Mouse (Mus musculus) heart, adult 18-20 months (tissue): Measurements from ENCODE around the gene Rhoh. TPM values are rescaled to one million over a fixed set of nuclear protein-coding genes. Genes with fewer than 3 reads are reported as not detected.

Source experiments
- DNase-seq, 2 experiments: peaks; one replicate each; pipeline ENCODE4 v3.0.0; 2021 to 2022; ENCODE audit warnings: mixed read lengths in 1 of 2
- total RNA-seq, 2 experiments: library from RNA; stranded (reverse); gene quantifications; 2 replicates each; pipeline ENCODE4 v1.2.3; 2021

Rhoh gene
- total RNA-seq, 2 experiments from 2014 or later, result 0.45 to 1.4 TPM

DNA sequence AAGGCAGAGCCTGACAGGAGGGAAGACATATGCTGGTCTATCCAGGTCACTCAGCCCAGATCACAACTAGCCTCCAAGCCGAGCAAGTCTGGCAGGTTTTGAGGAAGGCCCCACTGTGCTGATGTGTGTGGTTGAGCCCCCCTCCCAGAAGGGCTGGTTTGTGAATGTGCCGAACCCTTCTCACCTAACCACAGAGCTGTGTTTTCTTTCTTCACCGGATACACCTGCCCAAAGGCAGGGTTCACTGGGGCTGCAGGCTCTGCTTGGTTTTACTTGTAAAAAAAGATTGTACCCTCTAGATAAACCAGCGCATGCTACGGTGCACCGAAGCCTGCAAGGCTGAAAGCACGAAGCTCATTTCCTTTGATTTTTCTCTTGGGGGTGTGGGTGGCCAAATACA is 68.1 kb downstream of the Rhoh start:
- peak in 1 of 2 experiments; percentile 47 for DNase-seq

DNA sequence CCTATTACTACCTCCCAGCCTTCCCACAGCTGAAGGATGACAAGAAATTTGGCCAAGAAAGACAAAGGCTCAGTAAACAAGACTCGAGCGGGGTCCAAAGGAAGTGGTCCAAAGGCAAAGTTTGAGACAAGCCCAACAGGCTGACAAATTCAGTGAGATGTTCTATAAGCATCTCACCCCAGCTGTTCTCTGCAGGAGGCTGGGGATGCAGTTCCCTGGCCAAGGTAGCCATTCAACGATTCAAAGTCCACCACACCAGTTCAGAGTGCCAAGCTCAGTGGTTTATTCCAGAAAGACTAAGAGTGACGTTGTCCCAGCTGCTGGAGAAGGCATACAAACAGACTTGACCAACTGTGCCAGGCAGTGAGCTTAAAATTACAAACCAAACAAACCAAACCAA is 69.2 kb downstream of the Rhoh start:
- no peak for DNase-seq

DNA sequence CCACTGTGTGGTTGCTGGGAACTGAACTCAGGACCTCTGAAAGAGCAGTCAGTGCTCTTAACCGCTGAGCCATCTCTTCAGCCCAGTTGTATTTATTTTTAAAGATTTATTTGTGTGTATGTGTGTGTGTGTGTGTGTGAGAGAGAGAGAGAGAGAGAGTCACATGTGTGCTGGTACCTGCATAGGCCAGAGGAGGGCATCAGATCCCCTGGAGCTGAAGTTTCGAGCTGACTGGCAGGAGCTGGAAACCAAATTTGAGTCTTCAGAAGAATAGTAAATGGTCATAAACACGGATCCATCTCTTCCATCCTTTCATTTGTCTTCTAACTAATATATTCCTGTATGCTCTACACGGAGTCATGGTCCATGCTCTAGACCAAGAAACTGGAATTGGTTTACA is 72.2 kb downstream of the Rhoh start:
- DNase-seq, result no peak

DNA sequence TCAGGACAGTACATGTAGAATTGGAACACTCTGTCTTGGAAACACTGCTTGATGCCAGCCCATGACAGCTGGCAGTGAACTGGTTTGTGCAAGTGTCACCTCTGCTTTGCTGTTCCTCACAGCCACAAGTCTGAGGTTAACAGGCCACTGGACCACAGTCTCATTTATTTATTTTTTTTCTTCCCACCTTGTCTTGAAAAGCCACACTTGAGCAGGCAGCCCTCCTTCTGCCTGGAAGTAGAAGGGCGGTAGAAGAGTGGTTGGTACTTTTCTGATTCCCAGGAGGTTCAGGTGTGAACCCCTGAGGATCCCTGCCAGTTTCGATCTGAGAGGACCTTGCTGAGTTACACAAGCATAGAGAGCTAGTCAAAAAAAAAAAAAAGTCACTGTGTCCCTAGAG is 72.8 kb downstream of the Rhoh start:
- DNase-seq, result no peak

DNA sequence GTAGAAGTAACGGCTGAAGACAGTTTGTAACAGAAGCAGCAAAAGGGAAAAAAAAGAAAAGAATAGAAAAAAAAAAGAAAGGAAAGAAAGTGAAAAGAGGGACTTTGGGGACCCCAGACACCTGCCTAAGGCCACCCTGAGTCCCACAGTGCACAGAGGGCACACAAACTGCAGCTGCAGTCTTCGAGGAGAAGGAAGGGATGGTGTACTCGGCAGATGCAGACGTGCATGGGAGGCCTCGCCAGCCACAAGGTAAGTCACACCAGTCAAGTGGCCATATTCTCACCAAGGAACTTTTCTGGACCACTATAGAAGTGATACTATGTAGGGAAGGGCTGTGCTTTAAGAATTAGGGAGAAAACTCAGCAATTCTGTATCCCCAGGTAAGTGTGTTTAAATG is 73.8 kb downstream of the Rhoh start, which contains the start of gene Chrna9:
TSS of gene Chrna9 (plus strand) at position 139 of the 400 bp plus-strand sequence.
- DNase-seq, result no peak

DNA sequence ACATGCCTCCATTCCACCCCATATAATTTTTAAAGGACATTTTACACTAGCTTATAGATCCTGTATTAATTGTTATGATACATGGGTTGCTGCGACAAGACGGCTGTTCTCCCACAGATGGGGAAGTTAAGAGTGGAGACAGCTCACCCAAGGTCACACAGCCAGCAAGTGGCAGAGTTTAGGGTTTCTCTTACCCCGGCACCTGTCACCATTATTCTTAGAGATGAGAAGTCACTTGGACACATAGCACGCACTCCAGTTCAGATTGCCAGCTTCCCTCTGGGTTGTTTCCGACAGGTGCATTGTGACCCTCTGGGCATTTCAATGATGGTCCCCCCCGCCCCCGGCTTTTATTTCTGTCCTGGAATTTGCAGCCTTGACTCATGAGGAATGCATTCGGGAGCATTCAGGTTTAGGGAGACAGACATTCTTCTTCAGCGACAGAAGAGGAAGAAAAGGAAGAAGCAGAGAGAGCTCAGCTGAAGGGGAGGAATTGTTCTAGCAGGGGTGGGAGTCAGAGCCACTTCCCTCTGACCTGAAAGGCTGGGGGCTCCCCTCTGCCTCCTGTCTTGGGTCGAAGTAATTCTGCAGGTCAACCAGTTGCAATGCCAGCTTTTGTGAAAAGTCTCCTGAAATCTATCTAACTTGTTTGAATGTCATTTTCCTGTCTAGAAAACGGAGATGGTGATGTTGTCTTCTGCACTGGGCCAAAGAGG is 76.2 kb downstream of the Rhoh start:
- DNase-seq, result no peak

DNA sequence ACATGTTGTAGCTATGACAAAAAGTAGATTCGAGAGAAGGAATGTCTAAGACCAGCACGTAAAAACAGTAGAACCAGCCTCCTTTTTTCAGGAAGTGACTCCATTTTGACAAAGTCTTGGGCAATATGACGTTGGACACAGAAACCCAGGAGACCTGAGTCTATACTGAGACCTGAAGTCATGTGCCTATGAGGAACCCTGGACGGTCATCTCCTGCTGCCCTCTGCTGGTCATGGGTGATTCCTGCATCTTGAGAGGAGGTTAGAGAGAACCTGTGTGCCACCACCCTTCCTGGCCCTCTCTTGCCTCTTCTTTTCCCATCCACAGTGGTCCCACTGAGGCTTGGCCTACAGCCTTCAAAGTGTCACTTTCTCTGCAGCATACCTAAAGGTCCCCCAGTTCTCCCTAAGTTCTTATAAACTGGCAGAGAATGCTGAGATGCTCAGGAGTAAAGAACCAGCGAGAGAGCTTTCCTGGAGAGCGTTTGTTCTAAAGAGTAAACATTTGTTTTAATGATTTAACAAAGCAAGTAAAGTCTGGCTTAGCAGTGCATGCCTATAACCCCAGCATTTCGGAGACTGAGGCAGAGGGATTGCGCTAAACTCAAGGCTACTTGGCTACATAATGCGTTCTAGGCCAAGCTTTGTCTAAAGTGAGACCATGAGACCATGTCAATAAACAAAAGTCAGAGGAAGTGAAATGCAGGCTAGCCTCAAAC is 77.1 kb downstream of the Rhoh start:
- peak; percentile 77 to 91 for DNase-seq

DNA sequence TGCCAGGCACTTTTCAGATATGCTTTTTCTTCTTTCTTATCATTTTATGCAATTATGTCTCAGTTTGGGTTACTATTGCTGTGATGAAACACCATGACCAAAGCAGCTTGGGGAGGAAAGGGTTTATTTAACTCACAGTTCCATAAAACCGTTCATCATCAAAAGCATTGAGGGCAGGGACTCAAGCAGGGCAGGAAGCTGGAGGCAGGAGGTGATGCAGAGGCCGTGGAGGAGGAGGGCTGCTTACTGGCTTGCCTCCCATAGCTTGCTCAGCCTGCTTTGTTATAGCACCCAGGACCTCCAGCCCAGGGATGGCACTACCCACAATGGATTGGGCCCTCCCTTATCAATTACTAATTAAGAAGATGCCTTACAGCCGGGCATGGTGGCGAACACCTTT is 80.1 kb downstream of the Rhoh start:
- DNase-seq, result no peak

Other genes with a start within 250 kb of the Rhoh start
- 10 to 100 TPM; 56.6 to 56.7 TPM for gene Pds5a, start 162.9 kb upstream of the Rhoh start, total RNA-seq
- 10 to 100 TPM in 1 of 2 experiments, 1 to 10 TPM in 1; 9.8 to 11.5 TPM for gene N4bp2, start 97.7 kb upstream of the Rhoh start, total RNA-seq
- not detected for gene Chrna9, start 73.7 kb downstream of the Rhoh start, total RNA-seq
- not detected for gene 9130230L23Rik, start 143.1 kb downstream of the Rhoh start, total RNA-seq